Mouse (Mus musculus): ENCODE results near the gene Dync1li2.

DNA sequence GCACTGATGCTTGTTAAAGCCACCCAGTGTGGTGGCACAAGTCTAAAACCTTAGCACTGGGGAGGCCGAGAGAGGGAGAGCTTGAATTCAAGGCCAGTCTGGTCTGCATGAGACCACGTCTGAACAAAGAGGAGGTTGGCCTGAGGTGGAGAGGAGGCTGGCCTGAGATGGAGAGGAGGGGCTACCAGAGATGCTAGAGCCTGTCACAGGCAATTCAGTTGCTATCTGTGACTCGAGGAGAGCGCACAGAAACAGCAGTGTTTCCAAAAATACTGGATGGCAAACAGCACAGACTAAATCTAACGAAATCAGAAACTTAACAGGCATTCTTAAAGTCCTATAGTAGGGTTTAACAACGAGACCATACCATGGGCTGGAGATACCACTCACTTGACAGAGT is 2.4 kb upstream of the Dync1li2 start:
- TF ChIP-seq CTCF (IDR thresholded peaks at IDR 0.05) (no peak), POLR2A (IDR thresholded peaks at IDR 0.05; ENCODE audit: insufficient read depth, low read depth, low read length) (no peak), EP300 (IDR thresholded peaks at IDR 0.05; ENCODE audit: insufficient read depth, low read depth, low read length) (no peak)
